Mouse (Mus musculus): ENCODE measurements around the gene Exoc5. TPM values are rescaled to one million over a fixed set of nuclear protein-coding genes. Genes with fewer than 3 reads are reported as not detected.

Gene Exoc5
- total and polyA plus RNA-seq, 2 experiments from 2014 or later: 61.2 to 104 TPM

- Histone ChIP-seq H3K9me3 (ENCODE audit: low read length) (no peaks in the 10 kb centered on the region), H3K36me3 (ENCODE audit: insufficient read depth) (no peaks in the 10 kb centered on the region), H3K4me3 (ENCODE audit: low read depth, low read length) (no peak overlapping the region), H3K9ac (no peak overlapping the region), H3K4me1 (ENCODE audit: insufficient read depth) (no peaks in the 10 kb centered on the region), H3K27me3 (ENCODE audit: insufficient read depth, low read length) (no peaks in the 10 kb centered on the region), H3K4me2 (ENCODE audit: low read depth) (no peak overlapping the region), H3K27ac (ENCODE audit: low read depth, low read length) (no peak overlapping the region)
- TF ChIP-seq CTCF (IDR thresholded peaks at IDR 0.05; ENCODE audit: low read depth): peak; percentile 32
- WGBS: 81% methylated on average over 2 of the region's 2 CpGs
- ATAC-seq (no peak), DNase-seq (peak; percentile 33)
Observed at GRCm38 (mm10) chr14:49007979-49008378, 58.5 kb downstream of the Exoc5 start.

DNA sequence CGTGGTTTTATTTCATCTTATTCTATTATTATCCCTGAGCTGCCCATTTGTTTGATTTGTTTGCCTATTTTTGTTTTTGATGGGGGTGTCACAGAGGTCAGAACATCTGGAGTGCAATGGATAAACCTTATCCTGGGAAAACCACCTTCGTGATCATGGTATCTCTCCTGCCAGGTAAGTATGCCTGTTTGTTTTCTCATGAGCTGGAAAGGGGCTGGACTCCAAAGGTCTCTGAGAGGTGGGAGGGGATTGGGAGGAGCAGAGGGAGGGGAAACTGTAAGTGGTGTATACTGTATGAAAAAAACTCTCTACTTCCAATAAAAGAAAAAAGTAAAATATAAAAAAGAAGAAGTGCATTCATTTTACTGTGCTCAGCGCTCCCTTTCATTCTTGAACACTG is 64.8 kb downstream of the Exoc5 start:
- no peaks in the 10 kb centered on the region for H3K36me3 ChIP-seq (ENCODE audit: insufficient read depth)
- no peak for ATAC-seq
- no peaks in the 10 kb centered on the region for H3K27me3 ChIP-seq (ENCODE audit: insufficient read depth, low read length)
- WGBS: 82% methylated on average over 3 of the region's 3 CpGs
- H3K9ac ChIP-seq: no peak overlapping the region
- no peak overlapping the region for H3K27ac ChIP-seq (ENCODE audit: low read depth, low read length)
- no peak overlapping the region for H3K4me3 ChIP-seq (ENCODE audit: low read depth, low read length)
- H3K4me2 ChIP-seq (ENCODE audit: low read depth): no peak overlapping the region
- no peak for DNase-seq
- H3K4me1 ChIP-seq (ENCODE audit: insufficient read depth): no peaks in the 10 kb centered on the region
- no peak for TF ChIP-seq CTCF (IDR thresholded peaks at IDR 0.05; ENCODE audit: low read depth)
- no peaks in the 10 kb centered on the region for H3K9me3 ChIP-seq (ENCODE audit: low read length)

DNA sequence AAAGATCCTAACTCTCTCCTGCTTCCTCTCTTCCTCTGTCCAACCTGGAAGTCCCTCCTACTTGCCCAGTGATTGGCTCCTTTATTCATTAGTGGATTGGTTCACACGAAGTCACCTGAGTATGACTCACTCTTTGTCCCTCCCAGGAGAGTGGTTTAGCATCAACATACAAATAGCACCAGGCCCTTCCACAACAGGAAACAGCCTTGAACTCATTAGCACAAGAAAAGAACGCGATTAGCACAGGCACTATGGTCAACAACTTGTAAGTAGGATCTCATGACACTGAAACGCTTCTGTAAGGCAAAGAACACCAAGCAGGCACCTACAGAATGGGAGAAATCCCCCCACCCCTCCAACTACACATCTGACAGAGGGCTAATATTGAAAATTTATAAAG is 67.7 kb downstream of the Exoc5 start:
- Histone ChIP-seq H3K4me1 (ENCODE audit: insufficient read depth) (no peaks in the 10 kb centered on the region), H3K36me3 (ENCODE audit: insufficient read depth) (no peaks in the 10 kb centered on the region), H3K27me3 (ENCODE audit: insufficient read depth, low read length) (no peaks in the 10 kb centered on the region), H3K4me2 (ENCODE audit: low read depth) (no peak overlapping the region), H3K27ac (ENCODE audit: low read depth, low read length) (no peak overlapping the region), H3K9ac (no peak overlapping the region), H3K9me3 (ENCODE audit: low read length) (no peaks in the 10 kb centered on the region), H3K4me3 (ENCODE audit: low read depth, low read length) (no peak overlapping the region)
- WGBS: 35% methylated on average over 4 of the region's 4 CpGs
- TF ChIP-seq CTCF (IDR thresholded peaks at IDR 0.05; ENCODE audit: low read depth): no peak
- ATAC-seq (no peak), DNase-seq (no peak)

DNA sequence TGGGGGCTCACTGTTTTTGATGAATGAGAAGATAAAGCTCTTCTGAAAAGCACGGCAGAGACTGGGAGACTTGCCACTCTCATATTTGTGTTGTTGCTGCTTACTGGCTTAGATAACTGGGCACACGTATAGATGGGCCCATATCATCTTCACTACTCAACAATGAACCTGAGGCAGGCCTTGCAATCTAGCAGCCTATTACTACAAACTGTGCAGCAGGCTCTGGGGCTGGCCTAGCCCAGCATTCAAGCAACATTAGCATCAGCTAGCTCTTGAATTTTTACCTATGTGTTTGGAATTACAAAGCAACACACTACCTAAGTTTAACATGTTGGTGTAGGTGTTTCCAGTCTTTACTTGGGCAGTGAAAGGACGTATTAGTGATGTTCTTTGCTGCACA is 72.6 kb downstream of the Exoc5 start:
- Histone ChIP-seq H3K36me3 (ENCODE audit: insufficient read depth) (no peaks in the 10 kb centered on the region), H3K4me2 (ENCODE audit: low read depth) (no peak overlapping the region), H3K4me3 (ENCODE audit: low read depth, low read length) (no peak overlapping the region), H3K27ac (ENCODE audit: low read depth, low read length) (no peak overlapping the region), H3K4me1 (ENCODE audit: insufficient read depth) (peaks cover 9% of the 10 kb centered on the region; the same call in 1 of the 2 replicates), H3K27me3 (ENCODE audit: insufficient read depth, low read length) (no peaks in the 10 kb centered on the region), H3K9me3 (ENCODE audit: low read length) (no peaks in the 10 kb centered on the region), H3K9ac (no peak overlapping the region)
- no peak for DNase-seq
- WGBS: 83% methylated on average over 3 of the region's 3 CpGs
- no peak for ATAC-seq
- no peak for TF ChIP-seq CTCF (IDR thresholded peaks at IDR 0.05; ENCODE audit: low read depth)

- ATAC-seq: no peak
- no peak overlapping the region for H3K27ac ChIP-seq (ENCODE audit: low read depth, low read length)
Observed at GRCm38 (mm10) chr14:48992070-48992580, 74.3 kb downstream of the Exoc5 start.

GRCm38 (mm10) chr14:48991144-48991522 is 75.3 kb downstream of the Exoc5 start:
- H3K9me3 ChIP-seq (ENCODE audit: low read length): no peaks in the 10 kb centered on the region
- H3K4me2 ChIP-seq (ENCODE audit: low read depth): peak overlapping the region; percentile 43
- peak overlapping the region; percentile 19; the same call in 1 of the 2 replicates for H3K4me3 ChIP-seq (ENCODE audit: low read depth, low read length)
- peak; percentile 19 for ATAC-seq
- H3K4me1 ChIP-seq (ENCODE audit: insufficient read depth): peaks cover 9% of the 10 kb centered on the region; the same call in 1 of the 2 replicates
- TF ChIP-seq CTCF (IDR thresholded peaks at IDR 0.05; ENCODE audit: low read depth): no peak
- WGBS: 1% methylated on average over 7 of the region's 7 CpGs
- H3K27me3 ChIP-seq (ENCODE audit: insufficient read depth, low read length): no peaks in the 10 kb centered on the region
- peak overlapping the region; percentile 35; the same call in 1 of the 2 replicates for H3K27ac ChIP-seq (ENCODE audit: low read depth, low read length)
- H3K36me3 ChIP-seq (ENCODE audit: insufficient read depth): no peaks in the 10 kb centered on the region
- DNase-seq: no peak
- H3K9ac ChIP-seq: no peak overlapping the region

More at GRCm38 (mm10) chr14:48992070-48992580, 74.3 kb downstream of the Exoc5 start:
- Histone ChIP-seq H3K36me3 (ENCODE audit: insufficient read depth) (no peaks in the 10 kb centered on the region), H3K9ac (no peak overlapping the region), H3K9me3 (ENCODE audit: low read length) (no peaks in the 10 kb centered on the region), H3K27me3 (ENCODE audit: insufficient read depth, low read length) (no peaks in the 10 kb centered on the region), H3K4me2 (ENCODE audit: low read depth) (no peak overlapping the region), H3K4me3 (ENCODE audit: low read depth, low read length) (no peak overlapping the region), H3K4me1 (ENCODE audit: insufficient read depth) (peaks cover 9% of the 10 kb centered on the region; the same call in 1 of the 2 replicates)
- peak; percentile 10 for DNase-seq
- WGBS: 11% methylated on average over 3 of the region's 3 CpGs
- no peak for TF ChIP-seq CTCF (IDR thresholded peaks at IDR 0.05; ENCODE audit: low read depth)

GRCm38 (mm10) chr14:48990471-48991143 is 75.8 kb downstream of the Exoc5 start:
- ATAC-seq (peak; percentile 97), DNase-seq (peak; percentile 90)
- H3K9me3 ChIP-seq (ENCODE audit: low read length): no peaks in the 10 kb centered on the region
- WGBS: 1% methylated on average over 17 of the region's 17 CpGs
- H3K27ac ChIP-seq (ENCODE audit: low read depth, low read length): 0 out of 2 replicates have a peak overlapping the region, but pooled peaks have one; percentile 35
- peaks cover 9% of the 10 kb centered on the region; the same call in 1 of the 2 replicates for H3K4me1 ChIP-seq (ENCODE audit: insufficient read depth)
- H3K36me3 ChIP-seq (ENCODE audit: insufficient read depth): no peaks in the 10 kb centered on the region
- TF ChIP-seq CTCF (IDR thresholded peaks at IDR 0.05; ENCODE audit: low read depth): peak; percentile 75
- peak overlapping the region; percentile 43 for H3K4me2 ChIP-seq (ENCODE audit: low read depth)
- H3K9ac ChIP-seq: no peak overlapping the region
- peak overlapping the region; percentile 19; the same call in 1 of the 2 replicates for H3K4me3 ChIP-seq (ENCODE audit: low read depth, low read length)
- no peaks in the 10 kb centered on the region for H3K27me3 ChIP-seq (ENCODE audit: insufficient read depth, low read length)

Measured in forebrain, postnatal 0 days (tissue).